Mouse (Mus musculus) left cerebral cortex, postnatal 14 days (tissue): ENCODE measurements at regions not wholly inside any gene's neighbourhood (a gene's known extent, or its start where the extent isn't known, plus 50 kb on each side); places are given as distances from the start of the nearest gene placed in this dataset.

Experiments used
- DNase-seq, 2 experiments: peaks; one replicate each; pipeline ENCODE4 v3.0.0; 2021 to 2022; ENCODE audit warnings: low spot score in 2 of 2, mixed read lengths in 1 of 2
- intact Hi-C: fragments of 180-260 bp; cut with DNase I; formaldehyde crosslinking; loops from one replicate; pipeline ENCODE4 v1.15.1; 2025

DNA sequence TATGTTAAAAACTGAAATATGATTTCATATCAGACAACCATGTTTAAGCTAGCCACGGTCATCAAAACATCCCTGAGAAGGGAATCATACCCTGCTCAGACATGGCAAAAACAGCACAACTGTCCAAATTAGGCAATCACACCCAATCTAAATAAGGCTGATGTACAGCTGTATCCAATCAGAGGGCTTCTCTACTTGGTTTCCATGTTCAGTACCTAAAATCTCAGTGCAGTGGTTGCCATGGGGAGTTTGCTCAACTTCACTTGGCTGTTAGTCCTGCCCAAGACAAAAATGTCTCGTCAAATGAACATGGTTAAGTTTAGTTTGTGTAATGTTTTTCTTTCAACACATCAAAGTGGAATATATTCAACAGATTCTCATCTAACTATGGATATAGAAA lies 987.0 kb downstream of the Cdh9 start:
- peak; percentile 6 to 41 for DNase-seq

GRCm38 (mm10) chr15:17730651-17731050 lies 1002.1 kb downstream of the Cdh9 start:
- no peak for DNase-seq
- intact Hi-C loops: no loop called here

More for the DNA sequence above, 987.0 kb downstream of the Cdh9 start:
- intact Hi-C loops: no loop called here

GRCm38 (mm10) chr15:17770225-17770677 lies 1041.7 kb downstream of the Cdh9 start:
- no peak for DNase-seq
- intact Hi-C loops: no loop called here

GRCm38 (mm10) chr15:17779788-17780187 lies 1039.0 kb upstream of the Cdh10 start:
- no peak for DNase-seq
- intact Hi-C loops: no loop called here

GRCm38 (mm10) chr15:17783368-17783767 lies 1035.4 kb upstream of the Cdh10 start:
- no peak for DNase-seq
- intact Hi-C loops: no loop called here

DNA sequence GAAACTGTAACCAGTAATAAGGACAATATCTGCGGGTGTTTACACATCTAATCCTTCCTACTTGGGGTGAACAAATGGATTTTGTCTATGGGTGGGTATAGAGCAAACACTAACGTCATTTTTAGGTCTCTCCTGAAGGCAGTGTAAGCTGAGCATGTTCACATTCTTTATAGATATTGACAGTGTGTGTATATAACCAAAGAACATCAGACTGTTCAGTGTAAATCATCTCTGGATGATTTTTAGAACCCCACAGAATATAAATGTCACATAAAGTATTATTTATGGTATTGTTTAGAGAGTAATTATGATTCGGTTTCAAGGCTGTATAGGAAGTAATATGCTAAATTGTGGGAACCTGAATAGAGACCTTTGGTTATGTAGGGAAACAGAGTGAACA lies 1021.2 kb upstream of the Cdh10 start:
- no peak for DNase-seq
- intact Hi-C loops: no loop called here

GRCm38 (mm10) chr15:17801424-17801823 lies 1017.3 kb upstream of the Cdh10 start:
- intact Hi-C loops: no loop called here

DNA sequence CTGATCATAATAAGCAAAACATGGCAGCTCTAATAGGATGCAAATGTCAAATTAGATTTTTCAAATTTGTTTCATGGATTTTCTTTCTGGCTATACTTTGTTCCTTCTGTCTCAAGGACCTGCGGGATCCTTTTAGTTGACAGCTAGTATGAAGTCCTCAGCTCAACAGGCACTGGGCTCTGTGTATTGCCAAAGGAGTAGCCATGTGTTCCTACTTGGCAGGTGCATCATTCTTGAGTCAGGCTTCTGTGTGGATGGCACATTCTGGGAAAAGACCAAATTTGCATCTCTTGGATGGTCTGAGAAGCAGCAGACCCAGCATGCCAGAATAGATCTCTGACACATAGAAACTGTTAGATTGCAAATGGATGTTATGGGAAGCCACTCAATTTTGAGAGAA lies 1015.6 kb upstream of the Cdh10 start:
- intact Hi-C loops: no loop called here
- DNase-seq: peak in 1 of 2 experiments; percentile 3

More at GRCm38 (mm10) chr15:17801424-17801823, 1017.3 kb upstream of the Cdh10 start:
- DNase-seq: no peak

- intact Hi-C loops: no loop called here
- no peak for DNase-seq
Measured at GRCm38 (mm10) chr15:17830376-17830775, 988.4 kb upstream of the Cdh10 start.

- intact Hi-C loops: no loop called here
- DNase-seq: no peak
Measured at GRCm38 (mm10) chr15:17831987-17832386, 986.8 kb upstream of the Cdh10 start.

- intact Hi-C loops: no loop called here
- no peak for DNase-seq
Measured at GRCm38 (mm10) chr15:17880168-17880567, 938.6 kb upstream of the Cdh10 start.

- intact Hi-C loops: no loop called here
- DNase-seq: peak; percentile 31 to 38
Measured at GRCm38 (mm10) chr15:17889309-17889708, 929.4 kb upstream of the Cdh10 start.

DNA sequence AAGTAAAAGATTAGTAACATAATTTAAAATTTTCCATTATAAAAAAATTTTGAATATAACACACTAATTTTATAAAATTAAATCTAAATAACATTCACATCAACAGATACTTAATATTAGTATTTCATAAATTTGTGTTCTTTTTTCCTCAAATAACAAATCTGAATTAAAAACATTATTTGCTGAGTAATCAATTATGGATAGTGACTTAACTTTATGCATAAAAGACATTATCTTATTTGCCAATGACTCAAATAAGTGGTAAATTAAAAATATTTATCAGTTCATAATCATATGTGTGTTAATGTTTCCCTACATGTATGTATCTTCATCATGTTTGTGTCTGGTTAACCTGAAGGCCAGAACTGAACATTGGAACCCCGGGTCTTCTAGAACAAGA lies 918.7 kb upstream of the Cdh10 start:
- intact Hi-C loops: no loop called here

GRCm38 (mm10) chr15:17912241-17912640 lies 906.5 kb upstream of the Cdh10 start:
- DNase-seq: no peak
- intact Hi-C loops: no loop called here

More for the DNA sequence above, 918.7 kb upstream of the Cdh10 start:
- DNase-seq: no peak

DNA sequence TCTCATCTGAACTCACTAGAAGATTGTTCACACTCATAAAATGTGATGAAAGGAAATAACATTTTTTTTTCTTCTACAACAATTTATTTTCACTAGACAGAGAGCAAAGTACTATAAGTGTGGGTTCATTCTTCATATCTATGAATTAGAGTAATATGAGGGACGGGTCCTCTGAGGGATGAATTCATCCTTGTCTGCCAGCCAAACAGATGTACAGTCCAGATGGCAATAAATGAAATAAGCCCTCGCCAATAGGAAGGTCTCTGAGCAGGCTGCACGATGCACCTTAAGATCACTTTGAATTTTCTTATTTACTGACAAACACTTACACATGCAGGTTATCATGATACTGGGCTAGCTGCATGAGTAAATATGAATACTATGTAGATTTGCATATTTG lies 886.2 kb upstream of the Cdh10 start:
- no peak for DNase-seq
- intact Hi-C loops: no loop called here

DNA sequence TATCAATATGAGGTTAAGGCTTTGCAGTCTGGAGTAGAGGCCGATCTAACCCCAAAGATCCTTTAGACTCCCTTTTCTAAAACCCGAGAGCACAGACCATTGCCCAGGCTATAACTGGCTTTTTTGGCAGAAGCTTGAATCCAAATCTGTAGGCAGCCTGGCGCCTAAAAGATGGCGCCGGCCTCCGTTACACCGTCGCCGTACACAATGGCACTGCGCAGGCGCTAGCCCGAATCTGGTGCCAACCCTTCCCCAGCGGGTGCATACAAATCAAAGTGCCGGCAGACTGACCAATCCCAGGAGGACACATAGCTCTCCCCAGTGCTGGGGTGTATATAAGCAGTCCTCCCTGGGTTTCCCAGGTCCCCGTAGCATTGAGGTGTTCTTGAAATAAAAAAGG lies 884.9 kb upstream of the Cdh10 start:
- DNase-seq: no peak
- intact Hi-C loops: no loop called here

GRCm38 (mm10) chr15:17935473-17935872 lies 883.3 kb upstream of the Cdh10 start:
- intact Hi-C loops: no loop called here
- DNase-seq: no peak

GRCm38 (mm10) chr15:17962778-17963177 lies 856.0 kb upstream of the Cdh10 start:
- intact Hi-C loops: no loop called here
- no peak for DNase-seq

- intact Hi-C loops: no loop called here
- DNase-seq: no peak
Measured at GRCm38 (mm10) chr15:17963240-17964209, 855.2 kb upstream of the Cdh10 start.

- intact Hi-C loops: no loop called here
- DNase-seq: no peak
Measured at GRCm38 (mm10) chr15:17987763-17988162, 831.0 kb upstream of the Cdh10 start.

DNA sequence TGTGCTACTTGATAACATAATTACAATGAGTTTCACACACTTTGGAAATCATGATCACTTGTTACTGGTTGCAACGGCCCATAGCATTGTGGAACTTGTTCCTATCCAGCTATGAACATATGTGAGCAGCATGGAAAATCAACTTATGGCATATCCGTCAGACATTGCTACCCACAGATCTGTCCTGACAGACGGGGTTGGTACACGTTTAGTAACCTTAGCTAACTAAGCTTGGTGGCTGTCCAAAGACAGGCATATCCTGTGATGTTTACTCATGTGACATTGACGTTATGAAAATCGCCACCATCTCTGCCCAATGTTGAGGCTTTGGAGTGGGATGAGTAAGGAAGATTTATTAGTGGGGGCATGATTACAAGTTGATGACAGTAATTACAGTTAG lies 786.1 kb upstream of the Cdh10 start:
- intact Hi-C loops: no loop called here
- DNase-seq: peak in 1 of 2 experiments; percentile 2
